Mouse (Mus musculus) hindbrain, embryonic 13.5 days (tissue): ENCODE measurements around the gene Fitm2. TPM values are rescaled to one million over a fixed set of nuclear protein-coding genes. Genes with fewer than 3 reads are reported as not detected.
A peak's percentile ranks its signal among the peaks of the same experiment; 100 is the strongest.

Experiments used
- ATAC-seq: fragments of 200-750 bp; cut with Nextera tagmentation; 2 replicates; pipeline ENCODE4 v1.8.0; 2017; ENCODE audit warnings: moderate TSS enrichment; ENCODE audit not compliant: low FRiP score
- H3K27ac ChIP-seq: fragments of 300-500 bp; sonication (generic); 2 replicates; pipeline ENCODE4 v1.5.1; 2015; ENCODE audit warnings: inconsistent platforms, mild to moderate bottlenecking, moderate library complexity
- H3K27me3 ChIP-seq: fragments of 300-500 bp; sonication (generic); 2 replicates; pipeline ENCODE4 v1.6.1; 2015; ENCODE audit warnings: mild to moderate bottlenecking, inconsistent platforms
- H3K36me3 ChIP-seq: fragments of 300-500 bp; sonication (generic); 2 replicates; pipeline ENCODE4 v1.6.1; 2015; ENCODE audit warnings: mild to moderate bottlenecking, inconsistent platforms
- H3K4me1 ChIP-seq: fragments of 300-500 bp; sonication (generic); replicated peaks from 2 replicates; pipeline ENCODE4 v1.6.1; 2015; ENCODE audit warnings: inconsistent platforms
- H3K4me2 ChIP-seq: fragments of 300-500 bp; sonication (generic); 2 replicates; pipeline ENCODE4 v1.6.1; 2015; ENCODE audit warnings: inconsistent platforms, mild to moderate bottlenecking, moderate library complexity
- H3K4me3 ChIP-seq: fragments of 300-500 bp; sonication (generic); 2 replicates; pipeline ENCODE4 v1.5.1; 2015; ENCODE audit warnings: mild to moderate bottlenecking, inconsistent platforms
- H3K9ac ChIP-seq: fragments of 300-500 bp; sonication (generic); 2 replicates; pipeline ENCODE4 v1.6.1; 2015; ENCODE audit warnings: mild to moderate bottlenecking, inconsistent platforms
- H3K9me3 ChIP-seq: fragments of 300-500 bp; sonication (generic); 2 replicates; pipeline ENCODE4 v1.6.1; 2016; ENCODE audit warnings: inconsistent platforms
- WGBS: fragments of 180-500 bp; shearing (Covaris S2); methylation state at CpG from one replicate; pipeline ENCODE4 v1.1.7; 2015; 5-methylcytosine and 5-hydroxymethylcytosine counted together
- polyA plus RNA-seq: library from polyadenylated mRNA; unstranded; fragments of >200 nt; fragmentation: Nextera tagmentation; extraction: Ambion mirVana; gene quantifications from 2 replicates; pipeline ENCODE4 v1.2.1, GENCODE M21; 2015

The Fitm2 gene
- polyA plus RNA-seq, 1 experiment from 2014 or later, result 14.1 TPM

GRCm38 (mm10) chr2:163439488-163439887 is 32.9 kb downstream of the Fitm2 start:
- H3K27me3 ChIP-seq, result no peaks in the 10 kb centered on the region
- 79% methylated on average over 1 of the region's 1 CpGs for WGBS
- no peaks in the 10 kb centered on the region for H3K9me3 ChIP-seq
- H3K9ac ChIP-seq, result peak overlapping the region; percentile 96
- peak overlapping the region; percentile 75 for H3K4me2 ChIP-seq
- H3K4me1 ChIP-seq, result peaks cover 54% of the 10 kb centered on the region
- H3K27ac ChIP-seq, result 0 out of 2 replicates have a peak overlapping the region, but pooled peaks have one; percentile 94
- peak overlapping the region; percentile 91 for H3K4me3 ChIP-seq
- H3K36me3 ChIP-seq, result peaks cover 15% of the 10 kb centered on the region
- ATAC-seq, result no peak

DNA sequence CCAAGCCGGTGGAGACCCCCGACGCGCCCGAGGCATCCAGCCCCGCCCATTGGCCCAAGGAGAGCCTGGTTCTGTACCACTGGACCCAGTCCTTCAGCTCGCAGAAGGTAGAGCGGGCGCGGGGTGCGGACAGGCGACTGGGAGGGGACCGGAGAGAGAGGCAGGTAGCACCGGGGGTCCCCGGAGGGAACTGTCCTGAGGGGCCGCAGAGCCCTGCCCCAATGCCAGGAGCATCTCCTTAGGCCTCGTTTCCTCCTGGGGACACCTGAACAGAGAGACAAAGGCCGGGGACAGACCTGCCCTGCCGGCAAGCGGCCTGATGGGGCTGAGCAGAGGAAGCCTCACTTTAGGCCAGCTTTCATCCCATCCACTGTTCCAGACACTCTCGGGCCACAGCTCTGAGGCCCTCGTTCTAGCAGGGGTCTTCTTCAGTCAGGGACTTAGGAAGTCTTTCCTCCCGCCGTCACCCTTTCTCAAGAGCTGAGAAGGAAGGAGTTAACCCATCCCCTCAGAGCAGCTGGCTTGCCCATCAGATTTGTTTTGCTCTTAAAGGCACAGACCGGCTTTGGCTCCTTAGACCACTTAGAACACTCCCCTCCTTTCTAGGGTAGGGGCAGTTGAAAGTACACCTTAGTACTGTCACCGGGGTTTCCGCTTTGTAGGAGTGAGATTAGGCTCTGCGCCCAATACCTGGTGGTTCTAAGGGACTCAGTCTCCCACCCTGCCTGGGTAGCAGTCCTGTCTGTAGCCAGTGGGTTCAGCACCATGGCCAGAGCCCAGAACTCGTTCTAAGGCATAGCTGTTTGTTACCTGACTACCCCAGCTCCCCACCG is 33.6 kb downstream of the Fitm2 start:
- Histone ChIP-seq H3K9me3 (no peaks in the 10 kb centered on the region), H3K27me3 (no peaks in the 10 kb centered on the region), H3K4me3 (peak overlapping the region; percentile 91), H3K27ac (peak overlapping the region; percentile 94), H3K9ac (peak overlapping the region; percentile 96), H3K36me3 (peaks cover 15% of the 10 kb centered on the region), H3K4me2 (peak overlapping the region; percentile 75), H3K4me1 (peaks cover 49% of the 10 kb centered on the region)
- ATAC-seq, result peak; percentile 79
- WGBS, result 2% methylated on average over 25 of the region's 30 CpGs

DNA sequence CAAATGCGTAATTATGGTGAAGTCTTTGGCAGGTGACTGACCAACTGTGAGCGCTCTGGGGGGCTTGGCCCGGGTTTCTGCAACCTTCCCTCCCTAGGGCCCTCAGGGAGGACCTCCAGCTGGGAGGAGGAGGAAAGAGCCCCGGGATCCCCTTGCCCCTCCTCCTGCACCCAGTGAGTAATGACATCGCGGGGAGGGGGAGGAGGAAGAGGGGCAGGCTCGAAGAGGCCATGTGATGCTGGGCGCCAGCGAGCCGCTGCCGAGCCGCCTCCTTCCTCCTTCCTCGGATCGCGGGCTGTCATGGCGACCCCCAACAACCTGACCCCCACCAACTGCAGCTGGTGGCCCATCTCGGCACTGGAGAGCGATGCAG is 34.2 kb downstream of the Fitm2 start, which contains the start of gene Gdap1l1:
Gene Gdap1l1 (plus strand): TSS at position 231 of the 373 bp plus-strand sequence.
- peak within 1 kb of the TSS; percentile 94 for H3K27ac ChIP-seq
- H3K9ac ChIP-seq, result peak within 1 kb of the TSS; percentile 96
- WGBS, result 1% methylated on average over 17 of the region's 18 CpGs
- H3K4me3 ChIP-seq, result peak within 1 kb of the TSS; percentile 91
- ATAC-seq, result peak; percentile 83
- H3K36me3 ChIP-seq, result peaks cover 15% of the 10 kb centered on the region
- no peaks in the 10 kb centered on the region for H3K9me3 ChIP-seq
- peaks cover 44% of the 10 kb centered on the region for H3K4me1 ChIP-seq
- H3K27me3 ChIP-seq, result no peaks in the 10 kb centered on the region
- H3K4me2 ChIP-seq, result peak within 1 kb of the TSS; percentile 75

DNA sequence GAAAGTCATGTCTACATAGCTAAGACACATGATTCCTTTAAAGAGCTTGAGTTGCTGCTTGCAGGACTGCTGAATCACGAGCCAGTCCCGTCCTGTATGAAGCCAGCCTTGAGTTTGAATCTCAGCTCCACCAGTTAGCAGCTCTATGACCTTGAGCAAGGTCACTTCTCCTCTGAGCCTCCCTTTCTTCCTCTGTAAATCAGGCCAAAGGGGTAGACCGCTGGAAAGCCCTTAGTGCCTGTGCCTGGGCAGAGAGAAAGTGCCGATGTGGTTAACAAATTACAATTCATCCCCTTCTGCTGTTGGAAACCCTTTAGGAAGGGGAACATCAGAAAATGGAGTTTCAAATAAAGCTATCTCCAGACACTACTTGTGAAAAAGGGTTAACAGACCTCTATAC is 34.6 kb downstream of the Fitm2 start:
- Histone ChIP-seq H3K4me3 (peak overlapping the region; percentile 91), H3K27me3 (no peaks in the 10 kb centered on the region), H3K27ac (peak overlapping the region; percentile 94), H3K9me3 (no peaks in the 10 kb centered on the region), H3K4me1 (peaks cover 43% of the 10 kb centered on the region), H3K36me3 (peaks cover 12% of the 10 kb centered on the region), H3K9ac (peak overlapping the region; percentile 96), H3K4me2 (peak overlapping the region; percentile 75)
- ATAC-seq, result no peak
- 41% methylated on average over 4 of the region's 4 CpGs for WGBS

- H3K4me3 ChIP-seq, result no peak overlapping the region
- no peak overlapping the region for H3K4me2 ChIP-seq
- H3K4me1 ChIP-seq, result peaks cover 8% of the 10 kb centered on the region
- no peak for ATAC-seq
- no peak overlapping the region for H3K27ac ChIP-seq
- H3K9me3 ChIP-seq, result no peaks in the 10 kb centered on the region
- H3K27me3 ChIP-seq, result no peaks in the 10 kb centered on the region
- 17% methylated on average over 4 of the region's 4 CpGs for WGBS
- H3K36me3 ChIP-seq, result no peaks in the 10 kb centered on the region
- H3K9ac ChIP-seq, result no peak overlapping the region
Observed at GRCm38 (mm10) chr2:163433971-163434370, 38.5 kb downstream of the Fitm2 start.

DNA sequence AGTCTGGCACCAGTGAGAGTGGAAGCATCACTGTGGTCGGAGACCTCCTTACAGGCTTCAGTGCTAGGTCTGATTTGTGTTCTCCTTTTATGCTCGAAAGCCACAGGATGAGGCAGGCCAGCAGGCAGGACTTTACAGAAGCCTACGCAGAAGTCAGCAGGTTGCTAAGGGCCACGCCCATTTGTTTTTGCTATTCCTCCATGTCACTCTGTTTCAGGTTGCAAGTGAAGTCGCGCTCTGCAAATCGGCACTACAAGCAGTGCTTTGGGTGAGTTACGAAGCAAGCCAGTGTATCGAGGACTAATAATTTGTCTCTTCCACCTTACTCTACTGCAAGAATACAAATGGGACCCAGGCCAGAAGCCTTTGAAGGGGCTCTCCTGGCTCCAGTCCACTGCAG is 41.1 kb downstream of the Fitm2 start:
- no peaks in the 10 kb centered on the region for H3K9me3 ChIP-seq
- H3K4me1 ChIP-seq, result 0 out of 2 replicates have a peak, but pooled peaks cover 3% of the 10 kb centered on the region
- H3K27me3 ChIP-seq, result no peaks in the 10 kb centered on the region
- no peak overlapping the region for H3K27ac ChIP-seq
- H3K4me2 ChIP-seq, result no peak overlapping the region
- 90% methylated on average over 9 of the region's 9 CpGs for WGBS
- no peaks in the 10 kb centered on the region for H3K36me3 ChIP-seq
- H3K9ac ChIP-seq, result no peak overlapping the region
- no peak overlapping the region for H3K4me3 ChIP-seq
- ATAC-seq, result no peak

DNA sequence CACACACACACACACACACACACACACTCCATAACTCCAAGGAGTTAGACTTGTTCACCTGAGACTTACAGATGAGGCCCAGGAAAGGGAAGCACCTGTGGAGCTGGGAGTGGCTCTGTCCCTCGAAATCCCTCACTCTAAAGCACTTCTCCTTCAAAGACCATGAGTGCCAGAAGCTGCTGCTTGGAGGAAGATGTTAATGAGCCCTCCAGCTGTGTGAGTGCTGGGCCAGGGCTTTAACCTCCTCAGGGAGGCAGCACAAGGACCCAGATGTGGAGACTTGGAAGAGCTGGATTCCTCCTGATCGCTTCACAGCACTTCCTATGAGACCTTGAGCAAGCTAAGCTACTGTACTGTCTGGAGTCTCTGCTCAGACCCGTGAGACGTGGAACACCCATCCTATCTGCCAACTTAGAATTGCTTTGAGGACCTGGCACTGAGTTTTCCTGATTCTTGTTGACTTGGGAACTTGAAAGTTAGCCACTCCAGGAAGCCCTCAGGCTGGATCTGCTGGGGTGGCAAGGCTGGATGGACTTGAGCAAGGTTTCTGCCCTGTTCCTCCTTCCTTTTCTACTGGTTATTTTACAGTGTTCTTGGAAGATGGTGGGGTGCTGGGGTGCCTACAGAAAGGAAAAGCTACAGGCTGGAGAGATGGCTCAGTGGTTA is 44.0 kb downstream of the Fitm2 start:
- 57% methylated on average over 4 of the region's 4 CpGs for WGBS

GRCm38 (mm10) chr2:163424597-163424996 is 47.8 kb downstream of the Fitm2 start, which contains the start of gene Oser1:
TSS of gene Oser1 (minus strand) at chr2:163424697.
- no peak for ATAC-seq
- Histone ChIP-seq H3K9me3 (no peaks in the 10 kb centered on the region), H3K27me3 (no peaks in the 10 kb centered on the region), H3K9ac (0 out of 2 replicates have a peak within 1 kb of the TSS, but pooled peaks have one; percentile 8), H3K4me1 (peaks cover 20% of the 10 kb centered on the region), H3K4me2 (no peak within 1 kb of the TSS), H3K27ac (no peak within 1 kb of the TSS), H3K36me3 (peaks cover 7% of the 10 kb centered on the region), H3K4me3 (no peak within 1 kb of the TSS)
- 82% methylated on average over 6 of the region's 6 CpGs for WGBS

More for the DNA sequence above, 44.0 kb downstream of the Fitm2 start:
- no peaks in the 10 kb centered on the region; the same call in 1 of the 2 replicates for H3K36me3 ChIP-seq
- H3K9me3 ChIP-seq, result no peaks in the 10 kb centered on the region
- no peak overlapping the region for H3K9ac ChIP-seq
- no peak for ATAC-seq
- no peaks in the 10 kb centered on the region for H3K27me3 ChIP-seq
- no peak overlapping the region for H3K4me3 ChIP-seq
- H3K4me1 ChIP-seq, result 0 out of 2 replicates have a peak, but pooled peaks cover 4% of the 10 kb centered on the region
- no peak overlapping the region for H3K4me2 ChIP-seq
- no peak overlapping the region for H3K27ac ChIP-seq

DNA sequence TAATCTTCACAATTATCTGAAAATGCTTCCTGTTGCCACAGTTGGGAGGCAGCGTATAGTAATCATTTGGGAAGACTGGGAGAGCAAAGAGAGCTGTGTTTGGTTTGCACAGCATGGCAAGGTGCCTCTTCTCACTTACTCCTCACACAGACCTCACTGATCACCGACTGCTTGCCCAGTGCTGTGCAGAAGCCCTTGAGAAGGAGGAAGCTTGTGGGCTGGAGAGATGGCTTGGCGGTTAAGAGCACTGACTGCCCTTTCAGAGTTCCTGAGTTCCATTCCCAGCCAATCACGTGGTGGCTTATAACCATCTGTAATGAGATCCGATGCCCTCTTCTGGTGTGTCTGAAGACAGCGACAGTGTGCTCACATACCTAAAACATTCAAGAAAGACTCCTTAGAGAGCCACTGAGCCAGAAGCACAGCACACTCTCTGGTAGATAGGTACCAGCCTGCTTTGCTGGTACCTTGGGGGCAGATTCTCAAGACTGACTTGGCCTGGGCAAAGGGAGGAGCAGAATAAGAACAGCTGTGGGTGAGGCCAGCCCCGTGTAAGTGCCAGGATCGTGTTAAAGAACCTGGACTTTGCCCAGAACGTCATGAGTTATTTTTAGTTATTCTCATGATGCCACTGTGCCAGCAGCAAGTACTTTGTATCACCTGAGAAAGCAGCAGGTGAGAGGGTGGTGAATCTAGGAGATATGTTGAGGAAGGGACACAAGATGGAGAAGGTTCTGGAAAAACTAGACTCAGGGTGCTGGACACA is 49.4 kb downstream of the Fitm2 start:
- no peaks in the 10 kb centered on the region for H3K27me3 ChIP-seq
- 86% methylated on average over 9 of the region's 9 CpGs for WGBS

GRCm38 (mm10) chr2:163420366-163420886 is 52.0 kb downstream of the Fitm2 start:
- H3K4me2 ChIP-seq, result peak overlapping the region; percentile 82
- H3K27ac ChIP-seq, result no peak overlapping the region
- H3K27me3 ChIP-seq, result no peaks in the 10 kb centered on the region
- H3K4me1 ChIP-seq, result peaks cover 37% of the 10 kb centered on the region
- peaks cover 7% of the 10 kb centered on the region for H3K36me3 ChIP-seq
- 43% methylated on average over 10 of the region's 10 CpGs for WGBS
- no peak for ATAC-seq
- peak overlapping the region; percentile 82 for H3K9ac ChIP-seq
- H3K9me3 ChIP-seq, result no peaks in the 10 kb centered on the region
- H3K4me3 ChIP-seq, result peak overlapping the region; percentile 99

More for the DNA sequence above, 49.4 kb downstream of the Fitm2 start:
- ATAC-seq, result no peak
- H3K9ac ChIP-seq, result no peak overlapping the region
- no peak overlapping the region for H3K4me3 ChIP-seq
- peaks cover 27% of the 10 kb centered on the region for H3K4me1 ChIP-seq
- H3K36me3 ChIP-seq, result peaks cover 7% of the 10 kb centered on the region
- no peak overlapping the region for H3K4me2 ChIP-seq
- H3K27ac ChIP-seq, result no peak overlapping the region
- no peaks in the 10 kb centered on the region for H3K9me3 ChIP-seq

GRCm38 (mm10) chr2:163419346-163420045 is 52.9 kb downstream of the Fitm2 start:
- whole genome bisulfite sequencing, result under 1% methylated on average over 69 of the region's 71 CpGs
- Histone ChIP-seq H3K9ac (peak overlapping the region; percentile 96), H3K27me3 (no peaks in the 10 kb centered on the region), H3K4me3 (peak overlapping the region; percentile 99), H3K4me2 (peak overlapping the region; percentile 98), H3K4me1 (peaks cover 34% of the 10 kb centered on the region), H3K36me3 (peaks cover 11% of the 10 kb centered on the region), H3K27ac (peak overlapping the region; percentile 90), H3K9me3 (no peaks in the 10 kb centered on the region)
- peak; percentile 99 for ATAC-seq
